Mouse (Mus musculus): ENCODE measurements at regions not wholly inside any gene's neighbourhood (a gene's known extent, or its start where the extent isn't known, plus 50 kb on each side); places are given as distances from the start of the nearest gene placed in this dataset.
A peak's percentile ranks its signal among the peaks of the same experiment; 100 is the strongest.

DNA sequence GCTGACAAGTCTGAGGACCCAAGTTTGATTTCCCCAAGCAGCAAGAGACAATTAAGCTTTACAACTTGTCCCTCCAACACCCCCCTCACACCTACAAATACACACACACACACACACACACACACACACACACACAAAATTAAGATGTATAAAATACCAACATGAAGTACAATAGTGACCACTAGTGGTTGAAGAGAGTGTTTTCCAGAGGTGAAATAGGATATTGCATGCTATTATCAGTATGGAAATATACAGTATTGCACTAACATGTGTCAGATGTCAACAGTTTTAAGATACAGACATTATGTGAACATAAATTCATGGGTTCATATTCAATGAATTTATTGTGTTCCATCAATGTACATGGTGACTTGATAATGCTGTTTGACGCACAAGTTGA, 685.7 kb upstream of the Cdh6 start:
- peak; percentile 24 for DNase-seq (ENCODE audit: low read depth)

DNA sequence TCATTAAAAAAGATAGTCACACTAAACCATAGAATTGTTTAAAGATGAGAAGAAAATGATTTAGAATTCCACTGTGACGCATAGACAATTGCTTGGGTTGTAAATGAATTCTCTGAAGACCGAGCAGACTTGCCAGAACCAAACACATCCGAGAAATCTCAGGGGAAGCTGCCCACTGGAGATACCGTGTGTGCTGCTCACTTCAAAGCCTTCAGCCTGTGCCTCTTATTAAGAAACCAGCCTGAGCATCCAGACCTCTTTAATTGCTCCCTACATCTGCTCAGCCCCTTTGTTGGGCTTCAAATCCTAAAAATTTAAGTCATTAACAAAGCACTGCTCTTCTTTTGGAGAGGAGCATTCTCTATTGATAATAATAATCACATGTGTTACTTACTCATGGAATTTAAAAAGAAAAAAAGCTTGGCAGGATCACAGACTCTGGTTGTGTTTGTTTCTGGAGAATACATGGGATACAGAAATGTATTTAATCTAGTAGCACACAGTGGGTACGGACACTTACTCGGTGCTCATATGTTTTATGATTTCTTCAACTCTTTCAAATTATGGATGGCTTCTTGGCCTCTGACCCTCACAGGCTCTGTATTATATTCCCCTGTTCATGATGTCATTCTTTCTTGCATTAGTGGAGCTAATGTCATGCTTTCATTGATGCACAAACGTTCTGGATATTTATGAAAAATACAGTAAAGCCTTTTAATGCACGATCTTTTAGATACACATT, 680.8 kb upstream of the Cdh6 start:
- peak; percentile 72 for DNase-seq (ENCODE audit: low read depth)

More for the DNA sequence above, 685.7 kb upstream of the Cdh6 start:
- TF ChIP-seq POLR2A (IDR thresholded peaks at IDR 0.05; ENCODE audit: borderline replicate concordance, extremely low read depth, insufficient read depth, insufficient read length, poor library complexity, severe bottlenecking) (no peak), CTCF (IDR thresholded peaks at IDR 0.05; ENCODE audit: borderline replicate concordance, extremely low read depth, insufficient read depth, insufficient read length) (peak; percentile 13)

More for the DNA sequence above, 680.8 kb upstream of the Cdh6 start:
- TF ChIP-seq CTCF (IDR thresholded peaks at IDR 0.05; ENCODE audit: borderline replicate concordance, extremely low read depth, insufficient read depth, insufficient read length) = no peak
- TF ChIP-seq POLR2A (IDR thresholded peaks at IDR 0.05; ENCODE audit: borderline replicate concordance, extremely low read depth, insufficient read depth, insufficient read length, poor library complexity, severe bottlenecking) = no peak
